Mouse (Mus musculus) G1E-ER4 (cell line): ENCODE measurements around the gene Olfr802. TPM values are rescaled to one million over a fixed set of nuclear protein-coding genes. Genes with fewer than 3 reads are reported as not detected.

Source experiments
- GATA1 ChIP-seq: IDR thresholded peaks from one replicate; pipeline ENCODE4 v1.8.0; 2012; ENCODE audit warnings: low read length, inconsistent platforms
- polyA plus RNA-seq: library from polyadenylated mRNA; stranded (reverse); fragments of >175 nt; gene quantifications from 2 replicates; pipeline ENCODE4 v1.2.3, GENCODE M21; 2012

The Olfr802 gene
- polyA plus RNA-seq = not detected in 2 replicates

DNA sequence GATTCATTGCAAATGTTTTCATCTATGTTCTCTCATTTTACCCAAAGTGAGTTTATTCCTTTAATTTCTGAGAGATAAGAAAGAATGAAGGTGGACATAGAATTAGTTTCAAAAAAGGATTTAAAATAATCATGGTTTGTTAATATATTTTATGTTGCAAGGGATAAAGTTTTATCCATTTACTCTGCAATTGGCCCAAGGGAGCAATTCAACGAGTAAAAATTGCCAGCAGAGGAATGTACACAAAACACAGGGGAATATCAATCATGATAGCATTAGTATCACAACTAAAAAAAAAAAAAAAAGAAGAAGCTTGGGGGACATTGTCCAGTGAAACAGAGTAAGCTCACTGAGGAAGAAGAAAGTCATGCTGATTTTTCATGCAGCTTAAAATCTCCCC is at the start of gene Olfr802:
Gene Olfr802 (minus strand): TSS at position 101 of the 400 bp plus-strand sequence.
- no peak for TF ChIP-seq GATA1

DNA sequence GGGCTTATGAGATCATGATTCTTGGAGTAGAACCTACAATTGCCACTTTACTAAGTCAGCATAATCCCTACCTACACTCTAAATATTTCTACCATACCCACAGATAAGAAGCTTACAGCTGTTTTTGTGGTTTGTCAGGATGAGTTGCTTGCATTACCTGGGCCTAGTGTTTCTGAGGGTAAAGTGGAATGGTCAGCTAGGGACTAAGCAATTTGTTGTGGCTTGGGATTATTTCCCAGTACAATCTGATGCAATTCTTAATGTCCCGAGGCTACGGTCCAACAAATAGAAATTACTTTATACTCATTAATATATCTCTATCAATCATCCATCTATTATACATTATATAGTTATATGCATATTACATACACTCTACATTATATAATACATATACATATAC is 41.3 kb upstream of the Olfr802 start, which contains the start of gene Olfr805:
Gene Olfr805 (minus strand): TSS at position 101 of the 400 bp plus-strand sequence.
- no peak for TF ChIP-seq GATA1

DNA sequence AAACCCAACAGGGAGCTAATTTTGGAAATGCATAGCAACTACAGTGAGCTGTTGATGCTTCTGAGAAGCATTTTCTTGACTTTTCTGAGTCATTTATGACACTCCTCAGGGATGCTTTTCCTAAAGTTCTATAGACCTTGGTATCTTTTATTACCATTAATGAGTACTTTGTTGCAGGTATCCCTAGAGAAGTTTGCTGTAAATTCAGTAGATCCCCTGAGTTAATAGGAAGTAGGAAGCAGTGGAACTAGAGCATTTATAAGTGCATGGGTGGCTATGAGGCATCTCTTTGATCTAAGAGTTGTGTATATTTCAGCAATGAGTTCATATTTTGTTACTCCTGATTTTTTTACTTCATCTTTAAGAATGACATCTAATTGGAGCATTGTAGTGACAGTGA is 14.9 kb upstream of the Olfr802 start, which contains the start of gene Olfr804:
Gene Olfr804 (plus strand): TSS at position 301 of the 400 bp plus-strand sequence.
- no peak for TF ChIP-seq GATA1

DNA sequence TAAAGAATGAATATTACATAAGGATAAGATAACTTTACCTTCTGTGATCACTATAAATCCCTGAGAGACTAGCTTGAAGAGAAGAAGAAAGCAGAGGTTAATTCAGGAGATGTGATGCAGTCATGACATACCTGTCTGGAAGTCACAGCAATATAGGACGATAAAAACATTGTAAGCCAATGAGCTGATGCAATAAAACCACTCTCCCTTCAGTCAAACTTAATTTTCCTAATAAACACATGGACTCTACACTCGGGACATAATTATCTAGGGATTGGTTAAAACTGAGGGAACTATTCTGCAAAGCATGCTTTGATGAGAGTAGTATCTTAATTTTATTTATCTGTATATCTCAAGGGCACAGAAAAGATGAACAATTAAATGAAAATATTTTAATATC is 6.2 kb upstream of the Olfr802 start, which contains the start of gene Olfr803:
Gene Olfr803 (minus strand): TSS at position 101 of the 400 bp plus-strand sequence.
- TF ChIP-seq GATA1 = no peak

DNA sequence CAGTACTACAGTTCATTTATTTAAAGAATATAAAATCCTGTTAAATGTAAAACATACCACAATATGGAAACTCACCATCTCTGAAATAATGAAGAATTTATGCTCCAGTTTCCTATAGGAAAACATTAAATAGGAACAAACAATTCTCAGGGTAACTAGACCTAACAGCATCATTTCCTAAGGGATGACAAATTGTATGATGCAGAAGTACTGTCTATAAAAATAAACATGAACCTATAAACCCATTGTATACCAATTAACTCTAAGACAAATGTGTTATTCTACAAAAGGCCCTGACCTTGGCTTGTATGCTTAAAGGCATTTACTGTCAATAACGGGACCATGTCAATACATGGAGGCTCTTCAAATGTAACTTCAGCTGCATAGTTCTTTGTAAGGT is 14.2 kb downstream of the Olfr802 start, which contains the start of gene Olfr801:
Gene Olfr801 (minus strand): TSS at position 101 of the 400 bp plus-strand sequence.
- no peak for TF ChIP-seq GATA1

DNA sequence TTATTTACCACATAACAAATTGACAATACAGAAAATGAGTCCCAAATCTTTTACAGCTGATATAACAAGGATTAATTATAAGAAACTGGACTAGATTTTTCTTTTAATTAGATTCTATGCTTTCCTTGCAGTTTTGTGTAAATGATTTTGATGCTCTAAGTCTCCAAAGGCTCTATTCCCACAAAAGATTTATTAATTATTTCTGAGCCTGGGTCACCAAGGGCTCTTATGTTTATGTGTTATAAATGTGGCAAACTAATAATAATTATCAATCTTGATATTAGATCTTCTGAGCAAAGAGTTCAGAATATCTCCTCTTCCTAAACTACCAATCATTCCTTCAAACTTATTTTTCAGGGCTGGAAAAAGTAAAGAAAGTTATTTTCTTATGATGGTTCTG is 30.6 kb downstream of the Olfr802 start, which contains the start of gene Olfr800:
Gene Olfr800 (plus strand): TSS at position 301 of the 400 bp plus-strand sequence.
- no peak for TF ChIP-seq GATA1

DNA sequence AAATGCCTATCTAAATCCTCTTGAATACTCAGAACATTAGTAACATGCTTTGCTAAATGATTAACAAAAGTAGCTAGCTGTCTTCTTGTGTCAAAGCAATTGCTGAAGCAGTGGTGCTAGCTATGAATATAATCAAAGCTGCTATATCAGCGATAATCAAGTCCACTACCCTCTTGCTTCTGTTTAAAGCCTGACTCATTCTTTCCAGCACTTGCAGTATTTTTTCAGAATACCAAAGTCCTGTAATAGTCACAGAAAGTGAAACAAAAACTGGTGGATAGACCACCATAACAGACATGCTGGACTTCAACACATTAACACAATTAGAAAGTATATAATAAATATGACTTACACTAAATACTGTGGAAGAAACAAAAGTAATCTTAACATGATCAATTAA is 36.2 kb downstream of the Olfr802 start:
- TF ChIP-seq GATA1 = no peak

DNA sequence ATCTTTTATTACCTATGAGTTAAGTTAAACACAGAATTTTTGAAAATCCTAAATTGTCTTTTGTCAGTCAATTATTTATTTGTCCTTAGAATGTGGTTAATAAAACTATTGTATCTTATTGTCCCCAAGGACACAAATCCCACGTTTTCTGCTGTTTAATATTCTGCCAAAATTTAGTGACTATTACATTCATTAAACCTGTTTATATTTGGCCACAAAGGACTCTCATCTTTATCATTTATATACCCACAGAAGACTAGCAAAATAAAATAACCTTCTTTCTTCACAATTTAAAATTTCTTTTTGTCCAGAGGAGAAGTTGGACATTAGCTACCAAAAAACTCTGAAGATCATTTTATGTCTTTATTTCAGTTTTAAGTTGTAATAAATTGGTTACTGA is 50.8 kb downstream of the Olfr802 start, which contains the start of gene Olfr799:
Gene Olfr799 (plus strand): TSS at position 301 of the 400 bp plus-strand sequence.
- no peak for TF ChIP-seq GATA1

DNA sequence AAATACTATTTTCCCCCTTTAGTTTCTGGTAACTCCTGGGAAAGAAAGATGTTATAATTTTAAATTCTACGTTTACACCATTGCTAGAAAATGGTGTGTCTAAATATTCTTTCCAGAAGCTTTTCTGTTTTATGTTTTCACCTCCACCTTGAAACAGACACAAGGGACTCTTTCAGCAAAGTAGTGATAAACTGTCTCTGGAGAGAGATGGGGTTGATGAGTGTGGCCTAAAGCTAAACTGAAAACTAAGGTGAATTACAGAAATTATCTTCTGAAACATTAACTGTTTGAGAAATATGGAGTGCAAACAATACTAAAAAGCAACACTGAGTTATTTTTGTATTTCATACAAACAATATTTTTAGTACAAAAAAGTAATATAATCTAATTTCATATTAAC is 60.1 kb downstream of the Olfr802 start, which contains the start of gene Olfr798:
Gene Olfr798 (minus strand): TSS at position 101 of the 400 bp plus-strand sequence.
- no peak for TF ChIP-seq GATA1

Other genes starting within 250 kb of the Olfr802 start
- not detected in 2 replicates for gene Olfr787, start 226.3 kb downstream of the Olfr802 start, polyA plus RNA-seq
- not detected in 2 replicates for gene Olfr788, start 217.2 kb downstream of the Olfr802 start, polyA plus RNA-seq
- not detected in 2 replicates for gene Olfr789, start 203.4 kb downstream of the Olfr802 start, polyA plus RNA-seq
- not detected in 2 replicates for gene Olfr790, start 189.7 kb downstream of the Olfr802 start, polyA plus RNA-seq
- not detected in 2 replicates for gene Olfr791, start 166.4 kb downstream of the Olfr802 start, polyA plus RNA-seq
- gene Olfr792, start 149.0 kb downstream of the Olfr802 start, polyA plus RNA-seq = not detected in 2 replicates
- not detected in 2 replicates for gene Olfr794, start 120.5 kb downstream of the Olfr802 start, polyA plus RNA-seq
- gene Olfr796, start 75.6 kb downstream of the Olfr802 start, polyA plus RNA-seq = not detected in 2 replicates
- gene Olfr798, start 60.2 kb downstream of the Olfr802 start, polyA plus RNA-seq = not detected in 2 replicates
- not detected in 2 replicates for gene Olfr799, start 50.7 kb downstream of the Olfr802 start, polyA plus RNA-seq
- gene Olfr800, start 30.5 kb downstream of the Olfr802 start, polyA plus RNA-seq = not detected in 2 replicates
- not detected in 2 replicates for gene Olfr801, start 14.3 kb downstream of the Olfr802 start, polyA plus RNA-seq
- gene Olfr803, start 6.1 kb upstream of the Olfr802 start, polyA plus RNA-seq = not detected in 2 replicates
- gene Olfr804, start 15.0 kb upstream of the Olfr802 start, polyA plus RNA-seq = not detected in 2 replicates
- gene Olfr805, start 41.2 kb upstream of the Olfr802 start, polyA plus RNA-seq = not detected in 2 replicates
- not detected in 2 replicates for gene Olfr806, start 53.8 kb upstream of the Olfr802 start, polyA plus RNA-seq
- gene Olfr807, start 69.6 kb upstream of the Olfr802 start, polyA plus RNA-seq = not detected in 2 replicates
- gene Olfr808, start 77.3 kb upstream of the Olfr802 start, polyA plus RNA-seq = not detected in 2 replicates
- gene Olfr809, start 86.5 kb upstream of the Olfr802 start, polyA plus RNA-seq = not detected in 2 replicates
- gene Olfr810, start 106.7 kb upstream of the Olfr802 start, polyA plus RNA-seq = not detected in 2 replicates
- gene Olfr811, start 116.2 kb upstream of the Olfr802 start, polyA plus RNA-seq = not detected in 2 replicates
- gene Olfr812, start 157.9 kb upstream of the Olfr802 start, polyA plus RNA-seq = not detected in 2 replicates
- not detected in 2 replicates for gene Olfr813, start 167.2 kb upstream of the Olfr802 start, polyA plus RNA-seq
- not detected in 2 replicates for gene Olfr814, start 191.7 kb upstream of the Olfr802 start, polyA plus RNA-seq
- gene Olfr815, start 217.7 kb upstream of the Olfr802 start, polyA plus RNA-seq = not detected in 2 replicates
- not detected in 2 replicates for gene Olfr816, start 227.4 kb upstream of the Olfr802 start, polyA plus RNA-seq